Mouse (Mus musculus): ENCODE measurements around the gene Fam131b.

- TF ChIP-seq CTCF (IDR thresholded peaks at IDR 0.05; ENCODE audit: extremely low read depth, insufficient read depth, low read length) (no peak), POLR2A (IDR thresholded peaks at IDR 0.05; ENCODE audit: extremely low read depth, insufficient read depth, low read length) (no peak)
Measured at GRCm38 (mm10) chr6:42328757-42329156, 4.3 kb upstream of the Fam131b start.

Data from cortical plate, adult 2 months (tissue).